Mouse (Mus musculus) neural tube, embryonic 10.5 days (tissue): ENCODE measurements around the gene Eif2a.
"Not testable (repeated sequence)": the region's sequence is repeated elsewhere in the genome, so short reads cannot be mapped to it uniquely, and the experiment has no call there.

Source experiments
- DNase-seq: peaks from one replicate; pipeline ENCODE4 v3.0.0-alpha.2; 2017; ENCODE audit warnings: low spot score; ENCODE audit errors: extremely low spot score

The Eif2a gene

GRCm38 (mm10) chr3:58521361-58521760 is 4.3 kb upstream of the Eif2a start:
- no peak for DNase-seq

GRCm38 (mm10) chr3:58523386-58523785 is 2.2 kb upstream of the Eif2a start:
- no peak for DNase-seq

GRCm38 (mm10) chr3:58524246-58524645 is 1.4 kb upstream of the Eif2a start:
- DNase-seq: no peak

GRCm38 (mm10) chr3:58525166-58525565 is 455 bp upstream of the Eif2a start:
- DNase-seq: no peak

GRCm38 (mm10) chr3:58526408-58526737 is 752 bp downstream of the Eif2a start:
- DNase-seq: no peak

- DNase-seq: no peak
Measured at GRCm38 (mm10) chr3:58536573-58536972, 11.0 kb downstream of the Eif2a start.

GRCm38 (mm10) chr3:58552001-58552811 is 26.6 kb downstream of the Eif2a start:
- DNase-seq: no peak

- no peak for DNase-seq
Measured at GRCm38 (mm10) chr3:58556649-58557048, 31.0 kb downstream of the Eif2a start.

DNA sequence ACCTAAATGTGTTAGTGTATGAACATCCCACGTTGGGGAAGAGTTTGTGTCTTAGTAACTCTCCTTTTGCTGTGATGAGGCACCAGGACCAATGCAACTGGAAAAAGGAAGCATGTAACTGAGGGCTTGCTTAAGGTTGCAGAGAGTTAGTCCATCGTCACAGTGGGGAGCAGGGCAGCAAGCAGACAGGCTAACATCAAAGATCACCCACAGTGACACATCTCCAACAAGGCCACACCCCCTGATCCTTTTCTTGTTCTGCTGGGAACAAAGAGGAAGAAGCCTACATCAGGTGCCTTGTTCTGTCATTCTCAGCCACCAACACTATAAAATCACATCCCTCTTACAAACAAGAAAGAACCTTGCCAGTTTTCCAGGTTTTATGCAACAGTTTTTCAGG is 34.3 kb downstream of the Eif2a start:
- no peak for DNase-seq

- no peak for DNase-seq
Measured at GRCm38 (mm10) chr3:58561437-58561836, 35.8 kb downstream of the Eif2a start.

- no peak for DNase-seq
Measured at GRCm38 (mm10) chr3:58570821-58571220, 45.2 kb downstream of the Eif2a start.

DNA sequence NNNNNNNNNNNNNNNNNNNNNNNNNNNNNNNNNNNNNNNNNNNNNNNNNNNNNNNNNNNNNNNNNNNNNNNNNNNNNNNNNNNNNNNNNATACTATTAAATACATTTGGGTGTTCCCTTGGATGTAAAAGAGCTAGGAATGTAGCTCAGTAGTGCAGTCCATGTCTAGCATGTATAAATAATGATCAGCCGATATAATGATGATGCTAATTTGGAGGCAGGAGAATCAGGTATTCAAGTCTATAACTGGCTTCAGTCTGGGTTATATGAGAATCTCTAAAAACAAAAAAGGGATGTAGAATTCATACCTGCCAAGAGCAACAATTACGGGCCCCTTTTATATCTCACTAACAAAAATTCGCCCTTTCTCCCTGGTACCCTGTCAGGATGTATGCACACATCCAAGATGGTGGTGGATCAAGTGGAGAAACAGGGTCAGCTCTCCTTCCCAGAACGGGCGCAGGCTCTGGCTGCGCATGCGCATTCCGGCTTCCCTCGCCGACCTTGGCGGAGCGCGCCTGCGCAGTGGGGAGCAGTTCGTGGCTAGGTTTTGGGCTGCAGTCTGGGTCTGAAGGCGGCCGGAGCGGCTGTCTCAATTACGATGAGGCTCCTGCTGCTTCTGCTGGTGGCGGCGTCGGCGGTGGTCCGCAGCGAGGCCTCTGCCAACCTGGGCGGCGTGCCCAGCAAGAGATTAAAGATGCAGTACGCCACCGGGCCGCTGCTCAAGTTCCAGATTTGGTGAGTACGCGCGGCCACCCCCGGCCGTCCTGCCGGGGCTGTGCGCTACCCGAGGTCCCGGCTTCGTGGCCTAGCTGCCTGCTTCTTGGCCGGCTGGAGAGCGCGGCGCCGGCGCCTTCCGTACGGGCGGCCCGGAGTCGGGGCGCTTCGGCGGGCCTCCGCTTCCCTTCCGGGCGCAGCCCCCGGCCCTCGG is 50.8 kb downstream of the Eif2a start, which contains the start of gene Selenot:
TSS of gene Selenot (plus strand) at position 500 of the 930 bp plus-strand sequence.
- peak; percentile 99 for DNase-seq

GRCm38 (mm10) chr3:58577067-58577503 is 51.5 kb downstream of the Eif2a start:
- DNase-seq: peak; percentile 78

DNA sequence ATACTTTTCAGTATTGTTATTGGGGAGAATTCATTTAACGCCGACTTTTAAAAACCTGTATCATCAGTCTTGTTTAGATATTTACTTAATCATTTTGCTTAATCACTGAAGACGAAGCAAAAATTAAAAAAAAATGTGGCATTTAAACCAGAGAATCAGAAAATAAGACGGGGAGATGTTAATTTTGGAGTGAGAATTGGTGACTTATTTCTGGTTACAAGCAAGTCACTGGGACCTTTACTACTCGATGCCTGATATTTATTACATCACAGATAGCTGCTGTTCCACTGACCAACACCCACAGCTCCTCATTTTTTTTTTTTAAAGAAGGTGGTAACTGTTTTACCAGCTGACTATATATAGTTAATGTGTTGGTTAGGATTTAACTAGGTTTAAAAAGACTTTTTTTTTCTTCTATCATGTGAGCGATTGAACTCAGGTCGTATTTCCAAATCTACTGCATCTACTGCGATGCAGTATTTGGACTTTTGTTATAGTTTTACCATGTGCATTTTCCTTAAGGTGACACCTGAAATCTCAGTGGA is 52.0 kb downstream of the Eif2a start:
- DNase-seq: no peak

GRCm38 (mm10) chr3:58581530-58581929 is 55.9 kb downstream of the Eif2a start:
- DNase-seq: no peak

DNA sequence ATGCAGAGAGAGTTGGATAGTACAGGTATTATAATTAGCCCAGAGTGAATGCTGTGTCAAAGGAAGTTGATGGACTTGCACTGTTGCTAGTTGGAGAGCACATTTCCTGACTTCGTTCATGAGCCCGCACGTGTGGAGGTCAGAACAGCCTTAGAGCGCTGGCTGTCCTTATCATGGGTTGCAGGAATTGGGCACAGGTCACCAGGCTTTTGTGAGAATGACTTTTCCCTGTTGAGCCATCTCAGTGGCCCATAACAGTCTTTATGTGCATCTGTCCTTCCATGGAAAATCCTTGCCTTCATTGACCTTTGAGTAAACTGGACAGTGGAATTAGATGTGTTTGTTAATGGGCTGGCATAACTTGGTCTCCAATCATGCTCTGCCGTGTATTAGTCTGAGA is 56.7 kb downstream of the Eif2a start:
- DNase-seq: no peak

- DNase-seq: no peak
Measured at GRCm38 (mm10) chr3:58582788-58583426, 57.3 kb downstream of the Eif2a start.

DNA sequence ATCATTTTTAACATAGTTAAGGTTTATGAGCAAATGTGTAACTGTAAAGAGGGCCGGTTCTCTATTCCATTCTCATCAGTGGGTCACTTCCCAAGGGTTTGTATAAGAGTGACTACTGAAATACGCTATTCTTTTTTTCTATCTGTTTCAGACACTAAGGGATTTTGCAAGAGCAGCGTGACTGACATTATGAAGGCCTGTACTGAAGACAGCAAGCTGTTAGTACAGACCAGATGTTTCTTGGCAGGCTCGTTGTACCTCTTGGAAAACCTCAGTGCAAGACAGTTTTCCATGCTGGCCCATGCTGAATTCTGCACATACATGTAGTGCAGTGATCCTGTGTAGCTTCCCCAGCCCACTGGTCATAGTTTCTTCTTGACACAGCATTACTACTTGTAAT is 64.9 kb downstream of the Eif2a start:
- DNase-seq: not testable (repeated sequence)

DNA sequence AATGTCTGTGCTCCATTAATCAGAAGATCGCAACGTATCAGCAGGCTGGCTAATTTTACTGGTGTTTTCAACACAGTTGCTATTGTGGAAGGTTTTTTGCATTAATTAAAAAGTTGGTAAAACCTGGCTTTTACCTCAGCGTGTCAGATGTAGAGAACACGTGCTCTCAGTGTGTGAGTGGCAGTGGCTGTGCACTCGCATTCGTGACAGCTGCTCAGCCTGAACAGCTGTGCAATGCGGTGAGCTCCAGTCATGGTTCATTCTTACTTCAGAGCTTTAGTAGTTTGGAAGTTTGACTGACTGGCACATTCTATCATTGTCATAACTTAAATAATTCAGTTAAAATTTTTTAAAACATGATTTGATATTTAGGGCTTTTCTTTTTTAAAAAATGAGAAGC is 67.0 kb downstream of the Eif2a start:
- DNase-seq: not testable (repeated sequence)

DNA sequence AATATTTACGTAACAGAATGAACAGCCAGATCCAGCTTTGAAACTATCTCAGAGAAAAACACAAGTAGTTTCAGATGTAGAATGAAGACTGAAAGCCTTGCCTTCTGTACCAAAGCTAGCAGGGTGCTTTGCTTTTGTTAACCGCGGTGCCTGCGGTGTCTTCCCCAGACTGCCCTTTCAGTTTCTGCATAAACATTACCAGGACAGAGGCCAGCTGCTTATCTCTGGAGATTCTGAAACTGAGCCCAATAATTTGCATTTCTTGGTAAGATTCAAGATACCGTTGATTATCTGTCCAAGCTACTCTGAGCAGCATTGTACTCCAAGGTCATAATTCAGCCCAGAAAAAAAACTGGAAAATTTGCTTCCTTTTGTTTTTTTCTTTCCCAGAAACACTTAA is 68.0 kb downstream of the Eif2a start:
- no peak for DNase-seq
